Mouse (Mus musculus) right cerebral cortex, adult 2 months (tissue): ENCODE measurements around the gene Sirt2.

Source experiments
- DNase-seq, 2 experiments: peaks; one replicate each; pipeline ENCODE4 v3.0.0; 2021 to 2022; ENCODE audit warnings: low spot score in 2 of 2

Gene Sirt2

DNA sequence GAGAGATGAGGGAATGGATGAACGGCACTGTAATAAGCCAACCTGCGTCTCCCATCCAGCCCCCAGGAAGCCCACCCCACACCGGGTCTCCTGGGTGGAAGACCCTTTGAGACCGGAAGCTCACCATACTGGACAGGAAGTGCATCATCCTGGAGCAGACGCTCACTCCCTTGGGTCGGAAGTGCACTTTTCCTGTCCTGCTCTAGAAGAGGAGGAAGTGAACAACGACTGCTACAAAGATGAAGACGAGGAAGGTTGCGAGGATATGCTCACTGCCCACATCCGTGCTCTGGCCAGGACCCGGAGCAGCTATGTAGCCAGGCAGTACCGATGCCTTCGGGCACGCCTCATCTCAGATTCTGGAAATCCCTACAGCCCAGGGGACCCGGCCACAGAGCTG lies 29.3 kb downstream of the Sirt2 start:
- no peak for DNase-seq

DNA sequence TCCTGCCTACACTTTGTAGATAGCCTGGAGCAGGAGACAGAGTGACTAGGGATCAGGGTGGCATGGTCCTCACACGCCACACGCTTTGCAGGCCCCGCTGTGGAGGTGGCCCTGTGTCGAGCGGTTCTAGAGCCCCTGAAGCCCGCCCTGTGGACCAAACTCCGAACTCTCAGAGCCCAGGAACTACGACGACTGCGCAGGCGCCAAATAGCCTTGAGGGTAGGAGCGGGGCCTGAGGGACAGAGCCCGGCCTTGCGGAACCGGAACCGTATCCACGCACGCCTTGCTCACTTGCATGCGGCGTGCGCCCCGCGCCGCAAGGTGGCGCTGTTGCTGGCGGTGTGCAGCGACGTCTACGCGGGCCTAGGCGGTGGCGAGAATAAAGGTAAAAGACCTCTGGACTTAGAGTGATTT lies 30.0 kb downstream of the Sirt2 start:
- DNase-seq: peak; percentile 77 to 80

DNA sequence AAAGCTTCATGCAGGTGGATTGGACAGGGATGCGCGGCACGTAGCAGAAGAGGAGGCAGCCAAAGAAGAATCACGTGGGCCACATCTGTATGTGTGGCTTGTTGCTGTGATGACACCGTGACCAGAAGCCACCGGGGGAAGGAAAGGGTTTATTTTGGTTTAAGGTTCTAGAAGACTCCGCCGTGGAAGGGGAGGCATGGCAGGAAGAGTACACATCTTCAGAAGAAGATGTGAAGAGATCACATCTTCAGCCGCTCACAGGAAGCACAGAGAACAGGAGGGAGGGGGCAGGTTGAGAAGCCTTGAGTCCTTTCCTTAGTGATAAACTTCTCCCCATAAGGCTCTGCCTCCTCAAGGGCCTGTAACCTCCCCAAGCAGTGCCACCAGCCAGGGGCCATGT lies 33.5 kb downstream of the Sirt2 start:
- no peak for DNase-seq

DNA sequence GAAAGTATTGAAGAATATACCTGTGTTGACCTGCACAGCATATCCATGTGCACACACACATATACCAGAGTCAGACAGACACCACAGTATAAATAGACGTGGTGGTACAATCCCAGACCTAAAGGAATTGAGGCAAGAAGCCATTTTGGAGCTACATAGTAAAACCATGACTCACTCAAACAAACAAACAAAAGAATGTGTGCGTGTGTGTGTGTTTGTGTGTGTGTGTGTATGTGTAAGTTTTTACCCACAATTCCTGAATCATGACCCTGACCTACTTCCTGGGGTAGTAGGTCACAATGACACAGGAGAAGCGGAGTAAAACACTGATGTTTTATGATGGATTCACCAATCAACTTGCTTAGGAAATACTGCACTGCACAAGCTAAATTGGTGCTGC lies 34.9 kb downstream of the Sirt2 start:
- no peak for DNase-seq

DNA sequence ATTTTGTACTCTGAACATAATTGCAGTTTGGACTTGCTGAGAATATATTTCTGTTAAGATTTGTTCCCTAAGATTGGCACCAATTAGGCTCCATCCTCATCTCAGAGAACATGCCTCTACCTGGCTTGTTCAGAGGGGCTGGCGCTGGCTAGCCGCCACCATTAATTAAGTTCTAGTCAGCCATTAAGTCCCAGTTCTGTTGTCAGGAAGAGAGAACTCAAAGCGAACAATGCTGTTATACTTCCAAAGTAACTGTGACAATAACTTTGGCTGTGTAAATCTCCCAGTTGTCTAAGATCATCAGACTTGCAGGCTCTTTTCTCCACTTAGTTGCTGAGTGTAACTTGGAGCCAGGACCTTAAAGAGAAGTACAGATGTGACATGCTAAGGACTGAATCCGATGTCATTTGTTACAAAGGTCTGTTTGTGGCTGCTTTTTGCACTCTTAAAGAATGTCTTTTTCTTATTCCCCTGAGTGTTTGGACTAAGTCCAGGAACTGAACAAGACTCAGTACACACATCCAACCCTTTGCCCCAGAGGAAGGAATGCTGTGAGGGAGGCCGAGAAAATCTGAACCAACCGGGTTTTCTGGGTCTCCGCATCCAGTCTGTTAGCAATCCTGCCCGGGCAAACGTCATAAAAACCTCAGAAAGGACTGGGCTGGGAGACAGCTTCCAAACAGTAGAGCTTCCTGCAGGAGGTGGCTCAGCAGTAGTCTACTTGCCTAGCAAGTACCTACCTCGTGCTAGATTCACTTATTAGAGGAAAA lies 35.6 kb downstream of the Sirt2 start:
- no peak for DNase-seq

DNA sequence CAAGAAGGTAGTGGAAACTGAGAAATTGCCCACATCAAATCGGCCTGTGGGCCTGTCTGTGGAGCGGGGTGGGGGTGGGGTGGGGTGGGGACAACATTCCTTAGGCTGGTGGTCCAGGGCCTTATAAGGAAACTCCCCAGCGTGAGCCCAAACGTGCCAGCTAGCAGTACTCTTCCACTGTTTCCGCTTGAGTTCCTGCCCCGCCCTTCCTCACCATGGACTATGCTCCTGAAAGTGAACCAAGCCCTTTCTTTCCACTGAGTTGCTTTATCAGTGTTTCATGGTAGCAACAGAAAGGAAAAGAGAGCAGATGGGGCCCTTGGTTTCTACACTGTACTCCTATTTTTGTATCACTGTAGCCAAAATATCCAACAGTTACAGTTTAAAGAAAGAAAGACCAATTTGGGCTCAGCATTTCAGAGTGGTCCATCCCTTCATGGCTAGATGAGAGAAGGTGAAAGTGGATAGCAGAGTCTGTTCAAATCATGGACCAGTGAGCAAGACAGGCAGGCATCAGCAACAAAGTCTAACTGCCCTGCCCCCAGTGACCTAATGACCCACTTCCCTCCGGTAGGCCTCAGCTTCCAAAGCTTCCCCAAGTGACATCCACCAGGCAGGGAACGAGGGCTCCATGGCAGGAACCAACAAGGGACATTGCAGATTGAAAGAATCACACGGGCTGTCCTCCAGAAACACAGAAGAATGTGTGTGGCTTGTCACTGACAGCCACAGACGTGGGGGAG lies 36.5 kb downstream of the Sirt2 start:
- DNase-seq: no peak

DNA sequence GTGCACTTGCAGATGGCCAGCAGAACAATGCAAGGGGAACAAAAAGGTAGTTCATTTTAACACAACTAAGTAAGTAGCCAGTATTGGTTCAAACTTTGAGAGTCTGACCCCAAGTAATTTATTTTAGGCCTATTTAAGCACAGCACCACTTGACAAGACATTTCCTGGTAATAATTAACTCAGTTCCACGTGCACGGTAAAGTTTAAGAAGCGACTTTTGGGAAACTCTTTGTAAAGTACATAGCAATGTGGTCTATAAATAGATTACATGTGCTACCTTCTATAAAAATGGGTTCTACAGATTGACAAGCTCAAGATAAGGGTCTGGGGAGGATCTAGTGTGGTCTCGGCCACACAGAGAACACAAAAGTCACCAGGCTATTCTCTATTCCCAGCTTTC lies 37.2 kb downstream of the Sirt2 start:
- no peak for DNase-seq

DNA sequence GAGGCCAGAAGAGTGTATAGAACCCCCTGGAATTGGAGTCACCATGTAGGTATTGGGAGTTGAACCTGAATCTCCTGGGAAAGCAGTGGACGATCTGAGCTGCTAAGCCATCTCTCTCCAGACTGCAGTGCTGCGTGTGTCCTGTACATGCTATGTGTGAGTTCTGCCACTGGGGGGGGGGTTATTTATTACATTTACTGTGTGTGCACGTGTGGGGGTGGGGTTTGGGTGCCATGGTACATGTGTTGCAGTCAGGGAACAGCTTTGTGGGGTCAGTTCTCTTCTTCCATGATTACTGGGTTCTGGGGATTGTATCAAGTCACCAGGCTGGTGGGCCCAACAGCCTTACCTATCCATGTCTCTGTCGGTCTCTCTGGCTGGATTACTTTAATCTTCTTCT lies 40.3 kb downstream of the Sirt2 start:
- DNase-seq: no peak

DNA sequence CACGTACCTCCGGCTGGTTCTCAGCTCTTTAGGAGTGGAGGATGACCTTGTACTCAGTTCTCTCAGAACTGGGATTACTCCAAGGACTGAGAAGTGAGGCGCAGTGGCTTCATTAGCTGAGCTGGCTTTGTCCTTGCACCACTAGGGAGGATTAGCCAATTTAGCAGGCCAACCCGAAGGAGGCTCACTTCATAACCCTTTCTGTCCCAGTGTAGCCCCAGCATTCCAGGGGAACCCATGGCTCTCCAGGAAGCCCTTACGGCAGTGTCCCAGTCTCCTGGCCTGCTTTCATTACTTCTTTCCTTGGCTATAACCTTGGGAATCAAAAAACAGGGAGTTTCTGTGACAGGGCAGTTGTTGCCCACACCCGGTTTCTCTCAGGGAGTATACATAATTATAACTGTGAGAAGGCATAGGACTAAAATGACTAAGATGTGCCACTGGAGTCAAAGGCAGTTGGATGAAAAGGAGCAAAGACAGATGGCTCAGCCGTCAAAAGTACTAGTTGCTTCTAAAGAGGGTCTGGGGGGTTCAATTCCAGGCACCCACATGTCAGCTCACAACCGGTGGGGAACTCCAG lies 41.2 kb downstream of the Sirt2 start:
- DNase-seq: no peak

DNA sequence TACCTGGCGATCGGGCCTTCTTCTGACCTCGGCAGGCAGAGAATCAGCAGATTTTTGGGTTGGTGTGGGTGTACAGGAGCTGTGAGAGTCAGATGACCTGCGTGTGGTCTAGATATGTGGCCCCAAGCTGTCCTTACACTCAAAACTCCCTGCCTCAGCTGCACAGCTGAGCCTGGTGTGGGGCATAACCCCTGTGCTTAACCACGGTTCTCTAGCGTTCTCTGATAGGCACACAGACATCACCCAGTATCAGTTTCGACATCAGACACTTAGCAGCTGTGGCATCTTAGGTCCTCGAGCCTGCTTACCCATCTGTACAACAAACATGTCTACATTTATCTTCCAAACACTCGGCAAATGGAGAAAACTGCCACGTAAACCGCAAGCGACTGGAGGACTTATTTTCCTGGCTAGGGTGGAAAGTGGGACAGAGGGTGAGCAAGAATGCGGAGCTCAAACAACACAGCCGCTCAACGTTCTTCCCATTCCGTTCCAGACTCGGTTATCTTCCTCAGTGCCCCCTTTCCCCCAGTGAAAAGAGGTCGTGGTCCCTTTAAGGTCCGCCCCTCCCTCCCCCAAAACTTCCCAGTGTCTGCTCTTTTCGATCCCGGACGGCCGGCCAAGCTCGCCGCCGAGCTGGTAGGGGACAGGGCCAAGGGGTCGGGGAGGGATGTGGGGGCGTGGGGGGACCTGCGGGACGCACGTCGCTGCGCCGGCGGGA lies 41.8 kb downstream of the Sirt2 start, which contains the start of gene Hnrnpl:
Gene Hnrnpl (plus strand): TSS at position 321 of the 721 bp plus-strand sequence.
- peak; percentile 52 to 53 for DNase-seq

DNA sequence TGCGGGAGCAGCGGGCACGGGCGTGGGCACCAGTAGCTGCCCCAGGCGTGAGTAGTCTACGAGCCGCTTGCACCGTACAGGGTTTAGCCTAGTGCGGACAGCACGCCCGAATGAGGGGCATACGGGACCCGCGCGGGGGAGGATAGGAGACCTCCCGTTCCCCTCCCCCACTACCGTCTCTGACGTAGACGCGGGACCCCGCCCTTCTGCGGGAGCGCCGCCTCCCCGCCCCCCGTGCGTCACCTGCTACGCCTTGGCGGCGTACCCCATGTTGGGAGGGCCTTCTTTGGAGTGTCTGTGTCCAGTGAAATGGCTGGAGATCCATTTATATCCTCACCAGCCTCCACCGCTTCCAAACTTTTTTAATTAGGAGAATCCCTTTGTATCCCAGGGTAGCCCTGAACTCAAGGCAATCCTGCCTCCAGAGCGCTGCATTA lies 42.4 kb downstream of the Sirt2 start:
- DNase-seq: peak; percentile 95

DNA sequence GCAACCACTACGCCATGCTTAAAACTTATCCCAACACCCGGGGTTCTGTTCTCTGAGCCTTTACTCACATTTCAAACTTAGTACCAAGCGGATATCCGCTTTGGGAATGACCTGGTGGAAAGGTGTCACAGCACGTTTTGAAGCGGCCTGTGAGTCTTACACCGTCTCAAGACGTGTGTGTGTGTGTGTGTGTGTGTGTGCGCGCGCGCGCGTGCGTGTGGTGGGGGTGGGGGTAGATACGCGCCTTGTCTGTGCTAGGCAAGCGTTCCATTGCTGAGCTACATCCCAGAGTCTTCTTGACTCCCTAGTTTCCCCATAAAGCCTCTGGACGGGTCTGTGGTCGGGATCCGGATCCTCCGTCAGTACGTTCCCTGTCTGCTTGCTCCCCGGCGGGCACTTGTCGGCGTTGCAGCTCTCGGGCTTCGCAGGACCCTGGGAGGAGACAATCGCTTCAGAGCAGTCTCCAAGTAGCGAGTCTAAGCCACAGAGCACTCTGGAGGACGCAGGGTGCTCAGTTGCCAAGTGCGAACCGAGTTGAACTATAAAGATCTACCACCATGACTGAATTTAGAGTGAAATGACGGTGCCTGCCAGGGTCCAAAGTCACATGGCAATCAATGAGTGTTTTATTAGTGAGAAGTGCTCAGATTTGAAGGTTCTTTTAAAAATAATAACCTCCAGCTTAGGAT lies 43.0 kb downstream of the Sirt2 start:
- DNase-seq: peak in 1 of 2 experiments; percentile 62

DNA sequence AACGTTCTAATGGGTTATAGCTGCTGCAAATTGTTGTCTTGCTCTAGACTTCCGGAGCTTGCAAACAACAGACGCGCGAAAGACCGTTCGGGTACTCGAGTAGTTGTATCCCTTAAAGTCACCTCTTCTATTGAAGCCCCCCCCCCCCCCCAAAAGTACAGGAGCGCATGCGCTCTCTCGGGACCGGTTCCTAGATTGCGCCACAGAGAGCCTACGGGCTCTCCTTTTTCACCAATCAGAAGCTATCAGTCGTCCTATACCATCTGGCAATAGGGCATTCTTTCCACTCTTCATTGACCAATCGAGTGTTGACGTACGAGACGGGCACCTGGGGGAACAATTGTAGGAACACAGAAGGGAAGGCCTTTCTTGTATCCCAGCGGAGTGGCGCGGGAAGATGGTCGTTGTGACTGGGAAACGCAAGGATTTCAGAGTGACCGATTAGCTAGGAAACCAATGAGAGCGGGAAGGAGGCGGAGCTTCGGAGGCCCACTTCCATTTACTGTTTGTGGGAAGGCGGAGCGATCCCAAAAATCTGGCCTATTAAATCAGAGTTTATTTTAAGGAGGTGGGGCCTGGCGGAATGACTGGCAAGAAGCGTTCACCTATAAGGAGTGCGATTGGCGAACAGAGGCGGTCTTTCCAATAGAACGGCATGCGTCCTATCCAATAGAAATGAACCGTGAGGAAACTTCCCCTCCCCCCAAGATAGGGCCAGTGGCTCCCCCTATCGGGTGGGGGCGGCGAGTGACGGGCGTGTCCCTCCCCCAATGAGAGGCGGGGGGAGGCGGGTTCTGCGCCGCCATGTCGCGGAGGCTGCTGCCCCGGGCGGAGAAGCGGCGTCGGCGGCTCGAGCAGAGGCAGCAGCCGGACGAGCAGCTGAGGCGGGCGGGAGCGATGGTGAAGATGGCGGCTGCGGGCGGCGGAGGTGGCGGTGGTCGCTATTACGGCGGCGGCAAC lies 43.9 kb downstream of the Sirt2 start:
- peak; percentile 99 for DNase-seq

DNA sequence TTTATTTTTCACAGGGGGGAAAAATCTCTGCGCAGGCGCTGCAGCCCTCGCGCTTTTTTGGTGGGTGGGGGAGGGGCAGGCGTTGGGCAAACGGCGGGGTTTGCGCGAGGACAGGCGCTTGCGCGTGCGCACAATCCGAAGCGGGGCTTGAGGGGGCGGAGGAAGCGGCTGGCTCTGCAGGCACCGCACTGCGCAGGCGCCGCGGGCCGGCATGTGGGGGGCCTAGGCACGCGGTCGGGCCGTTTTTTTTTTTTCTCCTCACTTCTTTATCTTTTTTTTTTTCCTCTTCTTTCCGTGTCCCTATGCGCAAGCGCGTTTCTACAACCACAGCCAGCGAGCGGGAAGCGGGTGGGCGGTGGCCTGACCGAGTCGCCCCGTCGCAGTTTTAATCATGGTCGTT lies 44.7 kb downstream of the Sirt2 start:
- DNase-seq: peak; percentile 84 to 91

DNA sequence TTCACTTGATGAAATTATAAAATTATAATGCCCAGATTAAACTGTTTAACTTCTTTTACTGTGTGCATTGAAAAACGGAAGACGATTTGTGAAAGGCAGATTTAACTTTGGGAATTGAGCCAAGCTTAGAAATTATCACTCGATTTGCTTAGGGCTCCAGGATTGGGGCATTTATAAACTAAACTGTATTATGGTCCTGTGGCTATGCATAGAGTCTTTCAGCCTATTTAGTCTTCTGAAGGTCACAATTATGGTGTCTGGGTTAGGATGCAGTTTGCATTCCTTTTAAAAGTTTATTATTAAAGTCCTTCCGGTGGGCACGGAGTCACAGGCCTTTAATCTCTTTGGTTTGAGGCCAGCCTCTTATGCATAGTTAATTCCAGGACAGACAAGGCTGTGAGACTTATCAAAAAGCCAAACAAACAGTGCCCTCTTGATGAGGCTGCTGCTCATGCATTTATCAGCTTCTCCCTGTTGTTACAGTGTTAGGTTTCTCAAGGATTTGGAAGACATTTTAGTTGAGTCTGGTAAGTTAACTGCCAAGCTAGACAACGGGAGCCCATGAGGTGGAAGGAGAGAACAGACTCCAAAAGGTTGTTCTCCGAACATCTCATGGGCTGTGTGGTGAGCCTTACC lies 45.2 kb downstream of the Sirt2 start:
- DNase-seq: no peak

DNA sequence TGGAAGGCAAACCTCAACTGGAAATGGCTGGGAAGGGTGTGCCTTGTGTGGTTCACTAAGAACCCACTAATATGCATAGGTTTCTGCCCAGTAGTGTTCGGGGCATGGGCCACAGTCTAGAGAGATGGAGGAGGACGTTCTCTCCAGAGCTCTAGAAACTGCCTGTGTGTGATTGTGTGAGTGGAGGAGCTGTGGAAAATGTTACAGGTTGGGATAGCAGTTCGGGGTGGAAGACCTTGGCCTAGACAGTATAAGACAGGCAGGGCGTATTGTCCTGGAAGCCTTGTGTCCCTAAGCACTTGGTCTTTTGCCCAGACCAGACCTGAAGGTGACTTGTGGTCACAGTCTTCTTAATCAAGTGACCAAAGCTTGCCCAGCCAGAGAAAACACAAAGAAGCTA lies 45.9 kb downstream of the Sirt2 start:
- DNase-seq: no peak

DNA sequence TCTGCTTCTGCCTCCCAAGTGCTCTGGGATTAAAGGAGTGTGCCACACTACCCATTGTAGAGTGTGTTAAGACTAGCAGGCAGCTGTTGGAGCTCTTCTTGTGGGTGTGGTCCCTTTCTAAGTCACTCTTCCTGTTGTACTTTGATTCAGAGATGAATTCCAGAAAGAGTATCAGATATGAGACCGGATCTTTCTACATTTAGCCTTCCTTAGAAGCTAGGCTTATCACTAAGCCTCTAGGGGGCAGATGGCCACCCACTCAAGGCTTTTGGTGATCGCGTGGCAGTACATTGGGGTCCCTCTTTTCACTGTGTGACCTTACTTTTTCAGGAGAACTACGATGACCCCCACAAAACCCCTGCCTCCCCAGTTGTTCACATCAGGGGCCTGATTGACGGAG lies 46.4 kb downstream of the Sirt2 start:
- DNase-seq: no peak

DNA sequence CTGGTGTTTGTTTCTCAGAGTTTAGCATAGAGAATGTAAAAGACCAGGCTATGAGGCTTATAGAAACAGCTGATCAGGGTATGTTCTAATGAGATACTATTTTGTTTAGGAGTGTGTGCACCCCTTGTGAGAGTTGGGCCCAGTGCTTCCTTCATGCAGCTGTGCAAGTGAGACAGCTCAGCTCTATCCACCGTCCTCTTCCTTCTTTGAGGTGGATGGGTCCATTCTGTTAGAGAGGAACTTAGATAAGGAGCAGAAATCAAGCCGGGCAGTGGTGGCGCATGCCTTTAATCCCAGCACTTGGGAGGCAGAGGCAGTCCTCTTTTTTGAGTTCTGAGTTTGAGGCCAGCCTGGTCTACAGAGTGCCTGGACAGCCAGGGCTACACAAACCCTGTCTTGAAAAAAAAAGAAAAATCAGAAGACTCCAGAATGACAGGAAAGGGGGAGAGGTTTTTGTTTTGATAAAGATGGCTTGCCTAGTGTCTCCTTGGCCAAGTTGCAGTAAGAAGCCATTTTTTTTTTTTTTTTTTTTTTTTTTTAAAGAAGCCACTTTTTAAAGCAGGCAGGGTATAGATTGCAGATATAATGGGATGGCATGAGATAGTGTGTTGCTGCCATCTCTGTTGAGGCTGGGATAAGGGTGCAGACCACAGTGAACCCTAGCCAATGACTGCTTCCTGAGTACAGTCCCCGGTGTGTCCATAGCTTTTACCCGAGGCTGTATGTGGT lies 47.9 kb downstream of the Sirt2 start:
- DNase-seq: no peak

DNA sequence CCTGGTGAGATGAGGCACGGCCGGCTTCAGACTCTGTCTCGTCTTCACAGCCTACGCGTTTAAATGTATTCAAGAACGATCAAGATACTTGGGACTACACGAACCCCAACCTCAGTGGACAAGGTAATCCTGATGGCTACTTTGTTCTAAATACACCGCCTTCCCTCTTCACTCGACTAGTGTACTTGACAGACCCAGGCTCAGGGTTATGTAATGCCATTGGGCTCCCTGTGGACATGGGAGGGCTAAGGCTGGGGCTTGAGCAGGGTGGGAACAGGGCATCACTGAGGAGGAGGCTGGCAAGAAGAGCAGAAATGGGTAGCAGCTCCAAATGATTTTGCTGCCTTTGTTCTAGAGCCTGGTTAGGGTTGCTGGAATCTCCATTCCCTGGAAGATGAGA lies 48.7 kb downstream of the Sirt2 start:
- no peak for DNase-seq
